Mouse (Mus musculus): ENCODE data around the gene Nbeal1. TPM values are rescaled to one million over a fixed set of nuclear protein-coding genes. Genes with fewer than 3 reads are reported as not detected.

Nbeal1 gene
- polyA plus RNA-seq, 1 experiment = 8.7 TPM

DNA sequence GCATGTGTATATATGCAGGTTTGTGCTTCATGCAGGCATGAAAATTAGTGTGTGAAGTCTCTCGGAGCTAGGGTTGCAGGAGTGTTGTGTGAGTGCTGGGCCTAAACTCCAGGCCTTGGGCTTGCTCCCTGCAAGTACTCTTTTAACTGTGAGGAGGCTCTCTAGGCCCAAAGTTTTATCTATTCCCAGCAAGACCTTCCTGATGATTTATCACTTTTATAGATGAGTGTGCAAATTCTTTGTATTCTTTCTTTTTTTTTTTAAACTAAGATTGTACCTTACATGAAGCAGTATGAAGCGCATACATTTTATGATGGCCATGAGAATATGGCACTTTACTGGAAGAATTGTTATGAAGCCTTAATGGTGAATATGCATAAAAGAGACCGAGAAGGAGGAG is 87.7 kb downstream of the Nbeal1 start:
- H3K4me3 ChIP-seq (replicated peaks; ENCODE audit: insufficient read depth, low read depth, low read length) = no peak overlapping the region
- DNase-seq = no peak
- no peak for TF ChIP-seq POLR2A (IDR thresholded peaks at IDR 0.05; ENCODE audit: borderline replicate concordance, insufficient read depth, low read length)
- no peak for TF ChIP-seq CTCF (IDR thresholded peaks at IDR 0.05; ENCODE audit: borderline replicate concordance, insufficient read depth, low read depth, low read length)
- no peaks in the 10 kb centered on the region for H3K4me1 ChIP-seq (ENCODE audit: control insufficient read depth, insufficient read depth, low read length)
- H3K27me3 ChIP-seq (ENCODE audit: control insufficient read depth, insufficient read depth, low read length) = no peaks in the 10 kb centered on the region
- H3K27ac ChIP-seq (ENCODE audit: insufficient read depth, low read length) = no peak overlapping the region
- WGBS = 92% methylated on average over 3 of the region's 3 CpGs

DNA sequence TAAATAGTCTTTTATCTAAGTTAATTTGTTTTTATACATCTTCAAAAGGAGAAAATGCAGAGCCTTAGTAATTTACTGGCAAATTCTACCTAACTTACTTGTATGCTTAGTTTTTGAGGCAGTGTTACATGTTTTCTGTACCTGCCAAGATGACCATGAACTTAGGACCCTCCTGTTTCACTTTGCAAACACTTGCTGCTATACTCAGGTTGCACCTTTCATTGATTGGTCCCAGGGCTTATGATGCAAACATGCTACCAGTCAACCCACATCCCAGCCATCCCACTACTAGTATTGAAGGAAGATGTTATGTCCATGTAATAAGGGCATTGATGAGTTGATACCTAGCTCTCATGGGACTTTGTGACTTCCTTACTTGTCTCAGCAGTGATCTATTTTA is 88.9 kb downstream of the Nbeal1 start:
- TF ChIP-seq CTCF (IDR thresholded peaks at IDR 0.05; ENCODE audit: borderline replicate concordance, insufficient read depth, low read depth, low read length) (no peak), POLR2A (IDR thresholded peaks at IDR 0.05; ENCODE audit: borderline replicate concordance, insufficient read depth, low read length) (no peak)
- DNase-seq = no peak
- Histone ChIP-seq H3K27ac (ENCODE audit: insufficient read depth, low read length) (no peak overlapping the region), H3K27me3 (ENCODE audit: control insufficient read depth, insufficient read depth, low read length) (no peaks in the 10 kb centered on the region), H3K4me1 (ENCODE audit: control insufficient read depth, insufficient read depth, low read length) (no peaks in the 10 kb centered on the region), H3K4me3 (replicated peaks; ENCODE audit: insufficient read depth, low read depth, low read length) (no peak overlapping the region)

DNA sequence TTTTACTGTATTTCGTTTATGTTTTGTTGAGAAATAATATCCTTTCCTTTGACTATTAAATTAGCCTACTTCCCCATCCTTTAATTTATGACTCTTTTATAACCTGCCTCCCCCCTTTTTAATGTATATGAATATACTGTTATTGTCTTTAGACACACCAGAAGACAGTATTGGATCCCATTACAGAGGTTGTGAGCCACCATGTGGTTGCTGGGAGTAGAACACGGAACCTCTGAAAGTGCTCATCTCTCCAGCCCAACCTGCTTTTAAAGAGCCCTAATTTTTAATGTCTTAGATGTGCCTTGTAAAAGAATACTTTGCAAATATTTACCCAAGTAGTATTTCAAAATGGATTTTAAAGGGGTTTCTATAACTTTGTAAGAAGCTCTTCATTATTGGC is 92.1 kb downstream of the Nbeal1 start:
- 69% methylated on average over 2 of the region's 2 CpGs for WGBS
- no peak overlapping the region for H3K4me3 ChIP-seq (replicated peaks; ENCODE audit: insufficient read depth, low read depth, low read length)
- no peaks in the 10 kb centered on the region for H3K4me1 ChIP-seq (ENCODE audit: control insufficient read depth, insufficient read depth, low read length)
- H3K27me3 ChIP-seq (ENCODE audit: control insufficient read depth, insufficient read depth, low read length) = no peaks in the 10 kb centered on the region
- no peak for DNase-seq
- no peak overlapping the region for H3K27ac ChIP-seq (ENCODE audit: insufficient read depth, low read length)
- TF ChIP-seq POLR2A (IDR thresholded peaks at IDR 0.05; ENCODE audit: borderline replicate concordance, insufficient read depth, low read length) = no peak
- TF ChIP-seq CTCF (IDR thresholded peaks at IDR 0.05; ENCODE audit: borderline replicate concordance, insufficient read depth, low read depth, low read length) = no peak

DNA sequence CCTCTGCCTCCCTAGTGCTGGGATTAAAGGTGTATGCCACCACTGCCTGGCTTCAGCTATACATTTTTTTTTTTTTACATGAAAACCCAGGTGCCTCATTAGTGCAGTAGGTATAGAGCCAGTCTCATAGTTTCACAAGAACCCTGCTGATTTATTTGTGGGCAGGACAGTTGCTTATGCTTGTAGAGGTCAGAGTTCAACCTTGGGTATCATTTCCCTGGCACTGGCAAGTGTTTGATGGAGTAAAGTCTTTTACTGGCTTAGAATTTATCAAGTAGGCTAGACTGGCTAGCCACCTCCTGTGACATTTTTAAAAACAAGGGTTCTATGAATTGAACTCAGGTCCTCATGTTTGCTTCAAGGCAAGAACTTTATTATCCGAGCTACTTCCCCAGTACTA is 113.5 kb downstream of the Nbeal1 start:
- DNase-seq = no peak
- WGBS = 81% methylated on average over 1 of the region's 1 CpGs
- no peak overlapping the region for H3K27ac ChIP-seq (ENCODE audit: insufficient read depth, low read length)
- no peak overlapping the region for H3K4me3 ChIP-seq (replicated peaks; ENCODE audit: insufficient read depth, low read depth, low read length)
- no peaks in the 10 kb centered on the region for H3K4me1 ChIP-seq (ENCODE audit: control insufficient read depth, insufficient read depth, low read length)
- no peaks in the 10 kb centered on the region for H3K27me3 ChIP-seq (ENCODE audit: control insufficient read depth, insufficient read depth, low read length)
- no peak for TF ChIP-seq CTCF (IDR thresholded peaks at IDR 0.05; ENCODE audit: borderline replicate concordance, insufficient read depth, low read depth, low read length)
- TF ChIP-seq POLR2A (IDR thresholded peaks at IDR 0.05; ENCODE audit: borderline replicate concordance, insufficient read depth, low read length) = no peak

DNA sequence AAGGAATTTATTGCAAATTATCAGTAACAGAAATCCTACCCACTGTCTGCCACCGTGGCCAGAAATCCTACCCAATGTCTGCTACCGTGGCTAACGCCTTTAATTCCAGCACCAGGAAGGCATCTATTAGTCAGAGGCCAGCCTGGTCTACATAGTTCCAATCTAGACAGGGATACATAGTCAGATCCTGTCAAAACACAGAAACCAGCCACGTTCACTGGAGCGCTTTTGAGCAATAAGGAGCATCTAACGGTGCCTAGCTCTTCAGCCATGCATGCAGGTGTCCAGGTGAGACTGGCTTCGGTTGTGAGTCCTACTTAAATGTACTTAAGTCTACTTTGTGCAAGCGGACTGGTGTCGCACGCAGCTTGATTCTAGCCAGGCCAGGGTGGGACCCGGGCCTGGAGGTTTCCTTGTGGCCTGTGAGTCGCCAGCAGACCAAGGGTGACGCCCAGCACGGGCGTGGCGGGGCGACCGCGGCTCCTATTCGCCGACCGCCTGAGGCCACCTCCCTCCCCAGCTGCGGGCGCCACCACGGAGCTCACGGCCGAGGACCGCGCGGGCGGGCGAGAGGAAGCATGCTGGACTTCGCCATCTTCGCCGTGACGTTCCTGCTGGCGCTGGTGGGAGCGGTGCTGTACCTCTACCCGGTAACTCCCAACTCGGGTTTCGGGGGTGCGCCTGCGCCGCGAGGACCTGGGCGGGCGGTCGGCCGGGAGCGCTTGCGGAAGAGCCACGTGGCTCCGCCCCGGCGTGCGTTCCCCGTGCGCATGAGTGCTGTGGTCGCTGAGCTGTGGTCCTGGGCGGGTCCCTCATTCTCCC is 162.6 kb downstream of the Nbeal1 start, which contains the start of gene Cyp20a1:
TSS of gene Cyp20a1 (plus strand) at position 516 of the 822 bp plus-strand sequence.
- 2% methylated on average over 60 of the region's 60 CpGs for WGBS
- Histone ChIP-seq H3K27me3 (ENCODE audit: control insufficient read depth, insufficient read depth, low read length) (no peaks in the 10 kb centered on the region), H3K4me3 (replicated peaks; ENCODE audit: insufficient read depth, low read depth, low read length) (peak within 1 kb of the TSS; percentile 82), H3K27ac (ENCODE audit: insufficient read depth, low read length) (peak within 1 kb of the TSS; percentile 44), H3K4me1 (ENCODE audit: control insufficient read depth, insufficient read depth, low read length) (no peaks in the 10 kb centered on the region)
- DNase-seq = peak; percentile 93 to 95
- no peak for TF ChIP-seq CTCF (IDR thresholded peaks at IDR 0.05; ENCODE audit: borderline replicate concordance, insufficient read depth, low read depth, low read length)
- peak; percentile 61; the same call in 1 of the 2 replicates for TF ChIP-seq POLR2A (IDR thresholded peaks at IDR 0.05; ENCODE audit: borderline replicate concordance, insufficient read depth, low read length)

DNA sequence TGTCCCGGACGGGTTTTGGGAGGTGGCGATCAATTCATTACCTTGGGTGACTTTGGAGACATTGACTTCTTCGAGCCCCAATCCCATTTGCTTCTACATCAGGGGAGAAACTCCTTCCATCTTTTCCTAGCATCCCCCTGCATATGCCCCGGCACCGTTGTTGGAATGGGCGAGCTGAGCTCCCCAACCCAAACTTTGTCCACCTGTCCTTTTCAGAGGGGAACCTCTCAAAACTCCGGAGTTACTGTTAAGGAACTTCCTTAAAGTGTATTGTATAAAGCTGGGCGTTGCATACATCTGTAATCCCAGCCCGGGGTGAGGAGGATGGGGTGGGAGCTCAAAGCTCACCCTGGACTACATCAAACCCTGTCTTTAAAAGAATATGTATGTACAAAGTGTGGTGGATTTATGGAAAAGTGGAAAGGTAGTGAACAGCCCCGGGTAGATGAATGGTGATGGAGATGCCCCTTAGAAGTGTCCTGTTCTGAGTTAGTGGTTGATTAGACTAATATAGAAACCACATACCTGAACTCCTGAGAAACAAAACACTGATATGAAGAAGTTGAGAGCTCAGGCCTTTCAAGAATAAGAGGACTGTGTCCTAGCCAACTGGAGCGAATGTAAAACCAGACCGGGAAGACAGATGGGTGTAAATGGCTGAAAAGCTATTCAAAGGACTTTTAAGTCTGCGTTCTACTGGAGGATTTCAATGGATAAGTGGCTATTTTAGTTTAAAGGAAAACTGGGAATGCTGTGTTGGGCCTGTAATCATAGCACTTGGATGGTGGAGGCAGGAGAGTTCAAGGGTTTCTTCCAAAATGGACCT is 163.4 kb downstream of the Nbeal1 start:
- H3K4me1 ChIP-seq (ENCODE audit: control insufficient read depth, insufficient read depth, low read length) = no peaks in the 10 kb centered on the region
- TF ChIP-seq CTCF (IDR thresholded peaks at IDR 0.05; ENCODE audit: borderline replicate concordance, insufficient read depth, low read depth, low read length) (no peak), POLR2A (IDR thresholded peaks at IDR 0.05; ENCODE audit: borderline replicate concordance, insufficient read depth, low read length) (no peak)
- peak overlapping the region; percentile 82 for H3K4me3 ChIP-seq (replicated peaks; ENCODE audit: insufficient read depth, low read depth, low read length)
- H3K27ac ChIP-seq (ENCODE audit: insufficient read depth, low read length) = peak overlapping the region; percentile 5; the same call in 1 of the 2 replicates
- no peak for DNase-seq
- 5% methylated on average over 14 of the region's 14 CpGs for WGBS
- no peaks in the 10 kb centered on the region for H3K27me3 ChIP-seq (ENCODE audit: control insufficient read depth, insufficient read depth, low read length)

DNA sequence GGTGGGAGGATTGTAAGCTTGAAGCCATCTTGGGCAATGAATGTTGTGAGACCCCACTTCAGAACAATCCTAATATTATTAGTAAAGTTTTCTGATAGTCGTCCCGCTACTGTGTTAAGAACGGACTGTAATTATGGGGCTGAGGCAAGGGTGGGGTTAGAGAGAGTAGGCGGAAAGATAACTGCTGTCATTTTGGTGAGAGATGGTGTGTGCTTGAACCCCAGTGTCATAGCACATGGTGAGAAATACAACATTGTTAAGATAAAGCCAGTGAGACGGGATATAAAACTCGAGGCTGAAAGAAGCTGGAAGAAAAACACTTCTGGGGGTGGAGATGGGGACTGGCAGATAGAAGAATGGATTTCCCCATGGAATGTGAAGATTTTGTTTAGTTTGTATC is 164.3 kb downstream of the Nbeal1 start:
- H3K4me1 ChIP-seq (ENCODE audit: control insufficient read depth, insufficient read depth, low read length) = no peaks in the 10 kb centered on the region
- no peak overlapping the region for H3K4me3 ChIP-seq (replicated peaks; ENCODE audit: insufficient read depth, low read depth, low read length)
- H3K27ac ChIP-seq (ENCODE audit: insufficient read depth, low read length) = no peak overlapping the region
- no peaks in the 10 kb centered on the region for H3K27me3 ChIP-seq (ENCODE audit: control insufficient read depth, insufficient read depth, low read length)
- DNase-seq = no peak
- WGBS = 92% methylated on average over 6 of the region's 6 CpGs
- no peak for TF ChIP-seq CTCF (IDR thresholded peaks at IDR 0.05; ENCODE audit: borderline replicate concordance, insufficient read depth, low read depth, low read length)
- no peak for TF ChIP-seq POLR2A (IDR thresholded peaks at IDR 0.05; ENCODE audit: borderline replicate concordance, insufficient read depth, low read length)

Data from cerebellum, adult 2 months (tissue).